Mouse (Mus musculus): Measurements from ENCODE around the gene Rgs19. TPM values are rescaled to one million over a fixed set of nuclear protein-coding genes. Genes with fewer than 3 reads are reported as not detected.
A peak's percentile ranks its signal among the peaks of the same experiment; 100 is the strongest.

The Rgs19 gene
- polyA plus RNA-seq, 1 experiment from 2014 or later: 43.6 TPM

DNA sequence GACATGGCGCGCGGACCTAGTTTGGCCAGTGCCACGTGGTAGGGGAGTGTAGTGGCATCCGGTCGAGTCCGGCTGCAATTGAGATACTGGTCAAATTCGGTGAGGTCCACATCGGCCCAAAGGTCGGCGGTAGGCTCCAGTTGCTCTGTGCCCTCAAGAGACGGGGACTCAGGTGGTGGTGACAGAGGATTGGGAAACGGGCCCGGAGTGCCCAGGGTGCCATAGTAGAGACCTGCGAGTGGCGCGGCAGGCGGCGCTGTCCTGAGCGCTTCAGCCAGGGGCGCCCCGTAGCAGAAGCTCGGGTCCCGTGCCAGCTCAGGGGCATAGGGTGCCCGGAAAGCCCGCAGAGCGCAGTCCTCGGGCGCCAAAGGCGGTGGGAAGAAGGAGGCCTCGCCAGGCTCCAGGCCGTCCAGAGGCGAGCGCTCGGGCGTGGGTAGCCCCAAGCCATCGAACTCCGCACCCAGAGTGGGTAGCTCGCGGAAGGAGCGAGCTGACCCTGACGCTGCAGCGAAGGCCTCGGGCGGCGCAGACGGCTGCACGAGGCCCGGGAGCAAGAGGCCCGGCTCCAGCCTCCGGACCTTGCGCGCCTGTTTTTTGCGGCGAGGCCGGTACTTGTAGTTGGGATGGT lies 23.4 kb downstream of the Rgs19 start:
- 3% methylated on average over 47 of the region's 56 CpGs for WGBS
- Histone ChIP-seq H3K4me3 (peak overlapping the region; percentile 45), H3K4me2 (peak overlapping the region; percentile 66), H3K27ac (no peak overlapping the region), H3K4me1 (replicated peaks) (peaks cover 36% of the 10 kb centered on the region), H3K27me3 (peaks cover 71% of the 10 kb centered on the region), H3K9ac (peak overlapping the region; percentile 67), H3K9me3 (no peaks in the 10 kb centered on the region), H3K36me3 (no peaks in the 10 kb centered on the region)
- no peak for ATAC-seq (ENCODE audit: low FRiP score)

DNA sequence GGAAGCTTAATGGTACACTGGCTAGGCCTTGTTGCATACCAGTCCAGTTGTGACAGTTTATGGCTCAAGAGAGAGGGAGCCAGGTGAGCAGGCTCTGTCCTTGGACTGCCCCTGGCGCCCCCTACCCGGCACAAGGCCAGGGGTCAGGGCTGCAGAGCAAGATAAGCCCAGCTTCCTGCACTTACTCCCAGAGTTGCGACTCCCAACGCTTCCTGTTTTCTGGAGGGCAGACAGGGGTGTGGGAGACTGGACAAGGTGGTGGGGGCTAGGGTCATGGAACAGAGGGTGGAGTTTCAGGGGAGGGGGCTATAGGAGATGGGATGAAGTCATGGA lies 30.5 kb downstream of the Rgs19 start:
- H3K4me1 ChIP-seq (replicated peaks): peaks cover 12% of the 10 kb centered on the region; the same call in 1 of the 2 replicates
- H3K27me3 ChIP-seq: peaks cover 7% of the 10 kb centered on the region
- no peak overlapping the region for H3K4me3 ChIP-seq
- peak overlapping the region; percentile 19; the same call in 1 of the 2 replicates for H3K27ac ChIP-seq
- no peaks in the 10 kb centered on the region for H3K9me3 ChIP-seq
- peaks cover 3% of the 10 kb centered on the region; the same call in 1 of the 2 replicates for H3K36me3 ChIP-seq
- 29% methylated on average over 4 of the region's 4 CpGs for WGBS
- ATAC-seq (ENCODE audit: low FRiP score): no peak
- H3K4me2 ChIP-seq: no peak overlapping the region
- no peak overlapping the region; the same call in 1 of the 2 replicates for H3K9ac ChIP-seq

DNA sequence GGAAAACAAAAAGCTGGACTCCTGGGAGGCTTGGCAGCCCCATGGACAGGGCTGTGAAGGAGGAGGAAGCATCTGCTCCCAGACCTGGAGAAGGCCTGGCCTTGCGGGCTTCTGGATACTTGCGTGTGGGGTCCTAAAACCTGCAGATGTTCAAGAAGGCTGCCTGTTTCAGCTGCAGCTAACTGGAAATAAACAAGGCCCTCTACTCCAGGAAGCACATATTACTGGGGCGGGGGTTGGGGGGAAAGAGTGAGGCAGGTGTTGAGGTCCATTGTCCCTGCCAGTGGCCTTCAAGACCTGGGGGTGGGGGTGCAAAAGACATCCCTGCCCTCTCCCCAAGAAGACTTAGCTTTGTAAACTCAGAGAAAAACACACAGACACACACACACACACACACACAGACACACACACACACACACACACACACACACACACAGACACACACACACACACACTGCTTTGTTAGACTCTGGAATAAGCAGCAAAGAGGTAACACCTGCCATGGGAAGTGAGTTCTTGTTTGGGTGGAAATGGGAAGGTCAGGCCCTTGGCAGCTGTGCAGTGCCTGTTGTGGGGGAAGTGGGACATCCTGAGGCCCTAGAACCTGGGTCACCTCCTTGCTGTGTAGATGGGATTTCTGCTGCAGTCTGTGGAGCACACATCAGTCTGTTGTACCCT lies 31.0 kb downstream of the Rgs19 start:
- Histone ChIP-seq H3K4me2 (no peak overlapping the region), H3K9ac (no peak overlapping the region), H3K4me1 (replicated peaks) (peaks cover 12% of the 10 kb centered on the region; the same call in 1 of the 2 replicates), H3K4me3 (no peak overlapping the region), H3K9me3 (no peaks in the 10 kb centered on the region), H3K36me3 (peaks cover 7% of the 10 kb centered on the region; the same call in 1 of the 2 replicates), H3K27ac (peak overlapping the region; percentile 19; the same call in 1 of the 2 replicates), H3K27me3 (peaks cover 2% of the 10 kb centered on the region; the same call in 1 of the 2 replicates)
- 92% methylated on average over 3 of the region's 3 CpGs for WGBS
- no peak for ATAC-seq (ENCODE audit: low FRiP score)

DNA sequence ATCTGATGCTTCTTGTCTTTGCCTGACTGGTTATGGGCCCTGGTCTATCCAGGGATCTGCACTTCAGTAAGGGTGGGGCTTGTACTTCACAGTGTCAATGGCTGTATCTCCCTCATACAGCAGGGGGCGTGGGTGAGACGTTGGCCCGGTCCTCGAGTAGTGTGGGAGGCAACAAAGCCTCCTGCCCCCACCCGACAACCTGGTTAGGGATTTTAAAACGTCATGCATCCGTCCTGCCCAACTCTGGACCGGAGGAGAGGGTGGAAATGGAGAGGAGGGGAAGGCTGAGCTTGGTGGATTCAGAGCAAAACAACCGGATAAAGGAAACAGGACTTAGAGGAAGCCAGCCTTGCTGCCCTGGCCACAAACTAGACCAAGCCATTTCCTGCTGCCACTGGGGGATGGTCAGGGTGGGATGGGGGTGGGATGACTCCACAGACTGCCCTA lies 34.1 kb downstream of the Rgs19 start:
- H3K27ac ChIP-seq: no peak overlapping the region
- ATAC-seq (ENCODE audit: low FRiP score): peak; percentile 64
- WGBS: 12% methylated on average over 9 of the region's 9 CpGs
- H3K9ac ChIP-seq: no peak overlapping the region
- no peaks in the 10 kb centered on the region for H3K27me3 ChIP-seq
- no peak overlapping the region for H3K4me3 ChIP-seq
- no peaks in the 10 kb centered on the region for H3K9me3 ChIP-seq
- H3K4me1 ChIP-seq (replicated peaks): peaks cover 12% of the 10 kb centered on the region; the same call in 1 of the 2 replicates
- peak overlapping the region; percentile 2; the same call in 1 of the 2 replicates for H3K4me2 ChIP-seq
- peaks cover 37% of the 10 kb centered on the region for H3K36me3 ChIP-seq

DNA sequence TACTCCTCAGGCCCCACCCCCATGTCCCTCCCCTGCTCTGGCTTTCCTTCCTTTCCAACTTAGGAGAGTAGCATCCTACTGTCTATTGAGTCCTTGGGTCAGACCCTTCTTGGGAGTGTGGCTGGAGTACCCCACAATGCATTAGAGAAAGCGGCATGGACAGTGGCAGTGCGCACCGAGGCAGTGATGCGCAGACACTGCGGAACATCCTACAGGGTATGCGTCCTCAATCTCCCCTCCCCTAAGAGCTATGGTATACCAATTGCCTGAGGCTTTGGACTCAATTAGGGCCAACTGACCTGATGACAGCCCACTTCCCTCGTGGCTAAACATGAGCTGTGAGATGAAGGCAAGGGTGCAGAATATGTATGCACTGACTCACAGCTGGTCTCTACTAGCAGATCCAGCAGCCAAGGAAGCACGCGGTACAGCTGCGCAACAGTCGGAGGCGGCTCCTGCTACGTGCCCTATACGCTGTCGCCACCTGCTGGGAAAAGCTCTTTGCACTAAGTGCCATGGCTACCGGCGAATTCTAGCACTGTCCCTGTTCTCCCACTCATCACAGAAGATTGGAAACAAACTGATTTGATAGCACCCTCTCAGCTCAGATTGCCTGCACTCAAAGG lies 34.7 kb downstream of the Rgs19 start:
- H3K4me3 ChIP-seq: no peak overlapping the region
- H3K9me3 ChIP-seq: no peaks in the 10 kb centered on the region
- peaks cover 12% of the 10 kb centered on the region; the same call in 1 of the 2 replicates for H3K4me1 ChIP-seq (replicated peaks)
- H3K36me3 ChIP-seq: peaks cover 43% of the 10 kb centered on the region
- peak; percentile 65; the same call in 1 of the 2 replicates for ATAC-seq (ENCODE audit: low FRiP score)
- H3K27ac ChIP-seq: no peak overlapping the region
- H3K27me3 ChIP-seq: no peaks in the 10 kb centered on the region
- H3K4me2 ChIP-seq: peak overlapping the region; percentile 2; the same call in 1 of the 2 replicates
- 38% methylated on average over 17 of the region's 17 CpGs for WGBS
- no peak overlapping the region for H3K9ac ChIP-seq

DNA sequence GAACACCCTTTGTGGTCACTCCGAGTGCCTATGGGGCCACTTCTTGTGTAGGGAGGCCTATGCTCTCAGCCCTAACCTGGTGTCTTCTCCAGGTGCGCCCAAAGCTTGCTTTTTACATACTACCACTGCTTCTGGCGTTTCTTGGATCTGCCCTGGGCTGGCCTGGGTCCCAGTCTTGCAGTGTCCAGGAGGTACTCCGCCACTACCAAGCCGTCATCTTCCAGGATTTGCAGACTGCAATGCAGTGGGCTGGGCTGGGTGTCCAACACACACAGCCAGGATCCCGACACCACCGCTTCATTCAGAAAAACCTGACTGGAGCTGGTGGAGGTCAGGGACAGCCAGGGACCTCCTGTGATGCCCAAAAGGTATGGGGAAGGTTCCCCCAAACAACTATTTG lies 35.2 kb downstream of the Rgs19 start:
- H3K36me3 ChIP-seq: peaks cover 48% of the 10 kb centered on the region
- no peak overlapping the region for H3K27ac ChIP-seq
- peaks cover 12% of the 10 kb centered on the region; the same call in 1 of the 2 replicates for H3K4me1 ChIP-seq (replicated peaks)
- no peak overlapping the region for H3K9ac ChIP-seq
- no peaks in the 10 kb centered on the region for H3K9me3 ChIP-seq
- H3K4me2 ChIP-seq: no peak overlapping the region
- ATAC-seq (ENCODE audit: low FRiP score): no peak
- 87% methylated on average over 7 of the region's 7 CpGs for WGBS
- no peak overlapping the region for H3K4me3 ChIP-seq
- H3K27me3 ChIP-seq: no peaks in the 10 kb centered on the region

DNA sequence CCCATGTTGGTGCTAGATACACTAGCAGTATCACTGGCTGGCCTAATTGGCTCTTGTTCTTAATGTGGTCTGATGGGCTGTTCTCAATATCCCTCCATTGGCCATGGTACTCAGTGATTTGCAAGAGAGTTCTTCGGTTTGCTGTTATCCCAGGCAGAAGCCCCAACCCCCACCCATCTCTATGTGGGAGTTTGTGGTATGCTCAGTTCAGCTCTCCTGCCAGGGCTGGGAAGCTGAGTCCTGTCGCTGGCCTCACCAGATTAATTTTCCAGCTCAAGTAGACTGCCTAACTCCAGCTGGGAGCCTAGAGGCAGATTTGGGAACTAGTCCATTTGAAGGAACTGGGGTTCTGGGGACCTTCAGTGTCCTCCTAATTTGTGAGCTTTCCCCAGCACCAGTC lies 36.3 kb downstream of the Rgs19 start:
- 70% methylated on average over 2 of the region's 2 CpGs for WGBS
- H3K9me3 ChIP-seq: no peaks in the 10 kb centered on the region
- no peak overlapping the region for H3K27ac ChIP-seq
- no peak overlapping the region for H3K4me2 ChIP-seq
- H3K9ac ChIP-seq: no peak overlapping the region
- no peak for ATAC-seq (ENCODE audit: low FRiP score)
- no peaks in the 10 kb centered on the region for H3K27me3 ChIP-seq
- H3K4me1 ChIP-seq (replicated peaks): peaks cover 12% of the 10 kb centered on the region; the same call in 1 of the 2 replicates
- H3K36me3 ChIP-seq: peaks cover 59% of the 10 kb centered on the region
- no peak overlapping the region for H3K4me3 ChIP-seq

DNA sequence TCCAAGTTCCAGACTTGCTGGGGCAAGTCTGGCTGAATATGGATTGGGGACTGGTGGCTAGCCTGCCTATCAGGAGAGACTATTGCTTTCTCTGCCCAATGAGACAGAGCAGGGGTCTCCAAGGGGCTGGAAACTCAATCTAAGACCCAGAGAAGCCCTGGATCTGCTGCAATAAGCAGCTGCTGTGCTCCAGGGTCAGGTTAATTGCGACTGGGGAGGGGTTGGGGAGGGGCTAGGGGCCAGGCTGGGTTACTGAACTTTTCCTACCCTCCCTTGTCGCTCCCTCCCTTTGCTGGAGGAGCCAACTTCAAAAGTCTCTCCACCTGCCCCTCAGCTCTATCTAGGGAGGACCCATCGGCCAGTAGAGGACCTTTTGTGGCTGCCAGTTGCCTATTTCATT lies 37.0 kb downstream of the Rgs19 start, which contains the start of gene Gm29797:
Gene Gm29797 (plus strand): TSS at position 301 of the 400 bp plus-strand sequence.
- H3K36me3 ChIP-seq: peaks cover 66% of the 10 kb centered on the region
- no peak within 1 kb of the TSS for H3K27ac ChIP-seq
- no peaks in the 10 kb centered on the region for H3K9me3 ChIP-seq
- H3K27me3 ChIP-seq: no peaks in the 10 kb centered on the region
- ATAC-seq (ENCODE audit: low FRiP score): no peak
- H3K4me1 ChIP-seq (replicated peaks): peaks cover 12% of the 10 kb centered on the region; the same call in 1 of the 2 replicates
- H3K9ac ChIP-seq: no peak within 1 kb of the TSS
- WGBS: 74% methylated on average over 3 of the region's 3 CpGs
- H3K4me3 ChIP-seq: no peak within 1 kb of the TSS
- no peak within 1 kb of the TSS for H3K4me2 ChIP-seq

DNA sequence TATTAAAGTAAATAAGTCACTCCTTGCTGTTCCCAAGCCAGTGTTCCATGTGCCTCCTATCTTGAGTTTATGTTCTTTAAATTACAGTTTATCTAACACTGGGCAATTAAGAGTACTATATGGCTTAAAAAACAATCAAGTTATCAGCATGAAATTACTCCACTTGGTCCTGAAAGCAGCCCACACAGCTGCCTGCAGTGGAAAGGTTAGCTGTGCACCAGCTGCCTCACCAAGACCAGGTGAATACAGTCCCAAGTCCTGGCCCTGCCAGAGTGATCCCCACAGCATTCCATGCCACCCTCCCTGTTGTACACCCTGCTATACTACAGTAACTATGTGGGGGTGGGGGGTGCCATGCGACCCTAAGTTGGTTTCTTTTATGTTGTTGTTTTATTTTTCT lies 40.3 kb downstream of the Rgs19 start:
- WGBS: 96% methylated on average over 1 of the region's 1 CpGs
- Histone ChIP-seq H3K27me3 (no peaks in the 10 kb centered on the region), H3K9me3 (no peaks in the 10 kb centered on the region), H3K4me3 (no peak overlapping the region), H3K27ac (no peak overlapping the region), H3K4me1 (replicated peaks) (0 out of 2 replicates have a peak, but pooled peaks cover under 1% of the 10 kb centered on the region), H3K9ac (no peak overlapping the region), H3K4me2 (no peak overlapping the region), H3K36me3 (peaks cover 97% of the 10 kb centered on the region)
- no peak for ATAC-seq (ENCODE audit: low FRiP score)

DNA sequence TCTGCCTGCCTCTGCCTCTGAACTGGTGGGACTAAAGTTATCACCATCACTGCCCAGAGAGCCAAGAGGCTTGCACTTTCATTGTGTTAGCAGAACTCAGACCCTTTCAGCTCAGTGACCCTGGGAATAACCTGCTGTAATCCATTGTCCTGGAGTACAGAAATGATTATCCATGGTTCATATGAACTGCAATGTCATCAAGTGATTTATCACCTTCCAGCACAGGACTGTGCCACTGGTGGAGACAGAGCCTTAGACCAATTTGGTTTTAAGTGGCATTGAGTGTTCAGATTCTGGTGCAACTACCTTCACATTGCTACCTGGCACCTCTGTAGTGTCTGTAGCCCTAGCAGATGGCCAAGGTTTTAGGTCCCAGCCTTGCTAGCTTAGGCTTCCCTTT lies 40.7 kb downstream of the Rgs19 start:
- no peaks in the 10 kb centered on the region for H3K9me3 ChIP-seq
- ATAC-seq (ENCODE audit: low FRiP score): no peak
- no peak overlapping the region for H3K4me3 ChIP-seq
- H3K36me3 ChIP-seq: peaks cover 97% of the 10 kb centered on the region
- H3K9ac ChIP-seq: no peak overlapping the region
- no peak overlapping the region for H3K27ac ChIP-seq
- no peak overlapping the region for H3K4me2 ChIP-seq
- H3K27me3 ChIP-seq: no peaks in the 10 kb centered on the region
- H3K4me1 ChIP-seq (replicated peaks): no peaks in the 10 kb centered on the region

DNA sequence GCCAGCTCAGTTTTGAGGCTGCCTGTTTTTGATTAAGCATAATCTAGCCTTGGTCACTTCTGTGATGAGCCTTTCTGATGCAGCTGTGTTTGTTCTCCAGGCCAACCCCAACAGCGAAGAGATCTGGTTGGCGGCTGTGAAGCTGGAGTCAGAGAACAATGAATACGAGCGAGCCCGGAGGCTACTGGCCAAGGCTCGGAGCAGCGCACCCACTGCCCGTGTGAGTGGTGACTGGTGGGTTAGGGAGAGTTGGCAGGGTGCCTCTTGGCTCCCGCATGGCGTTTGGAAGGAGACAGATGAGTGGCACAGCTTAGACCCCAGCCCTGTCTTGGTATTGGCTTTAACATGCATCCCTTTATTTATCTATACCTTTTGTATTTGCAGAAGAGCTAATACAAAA lies 44.9 kb downstream of the Rgs19 start:
- WGBS: 89% methylated on average over 10 of the region's 10 CpGs
- no peak overlapping the region for H3K27ac ChIP-seq
- ATAC-seq (ENCODE audit: low FRiP score): no peak
- no peak overlapping the region for H3K9ac ChIP-seq
- H3K4me1 ChIP-seq (replicated peaks): no peaks in the 10 kb centered on the region
- no peak overlapping the region for H3K4me2 ChIP-seq
- no peak overlapping the region for H3K4me3 ChIP-seq
- no peaks in the 10 kb centered on the region for H3K9me3 ChIP-seq
- no peaks in the 10 kb centered on the region for H3K27me3 ChIP-seq
- peaks cover 95% of the 10 kb centered on the region for H3K36me3 ChIP-seq

DNA sequence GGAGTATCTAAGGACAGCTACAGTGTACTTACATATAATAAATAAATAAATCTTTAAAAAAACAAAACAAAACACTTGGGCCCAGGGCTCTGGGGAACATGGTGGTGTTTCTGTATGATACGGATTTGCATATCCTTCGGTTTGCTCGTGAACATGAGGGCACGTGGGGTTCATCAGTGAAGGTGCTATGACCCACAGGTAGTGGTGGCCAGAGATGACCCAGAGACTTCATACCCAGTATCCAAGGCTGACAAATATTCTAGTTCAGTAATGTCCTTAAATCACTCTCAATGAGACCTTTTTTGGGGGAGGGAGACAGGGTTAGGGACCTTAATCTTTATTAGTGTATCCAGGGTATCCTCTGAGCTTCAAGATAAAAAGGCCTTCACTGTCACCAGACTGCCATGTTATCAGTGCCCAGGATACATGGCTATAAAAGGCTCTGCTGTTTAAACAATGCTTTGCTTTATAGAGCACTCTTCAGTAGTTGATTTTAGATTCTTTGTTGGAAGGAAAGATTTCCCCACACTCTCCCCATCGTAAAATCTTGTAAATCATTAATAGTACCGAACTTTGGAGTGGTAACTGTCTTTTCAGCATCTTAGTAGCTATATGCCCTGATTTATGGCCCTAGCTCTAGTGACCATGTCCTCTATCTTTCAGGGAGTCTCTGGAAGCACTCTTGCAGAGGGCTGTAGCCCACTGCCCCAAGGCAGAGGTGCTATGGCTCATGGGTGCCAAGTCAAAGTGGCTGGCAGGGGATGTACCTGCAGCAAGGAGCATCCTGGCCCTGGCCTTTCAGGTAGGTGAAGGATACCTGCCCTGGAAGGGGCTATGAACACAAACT lies 46.9 kb downstream of the Rgs19 start:
- no peak for ATAC-seq (ENCODE audit: low FRiP score)
- Histone ChIP-seq H3K27ac (no peak overlapping the region), H3K4me3 (no peak overlapping the region), H3K9ac (no peak overlapping the region), H3K36me3 (peaks cover 93% of the 10 kb centered on the region), H3K4me2 (no peak overlapping the region), H3K9me3 (no peaks in the 10 kb centered on the region), H3K27me3 (no peaks in the 10 kb centered on the region), H3K4me1 (replicated peaks) (no peaks in the 10 kb centered on the region)
- 91% methylated on average over 6 of the region's 6 CpGs for WGBS
